Mouse (Mus musculus): ENCODE results near the gene Ubc.

The Ubc gene

GRCm38 (mm10) chr5:125385215-125385940 is 4.6 kb downstream of the Ubc start:
- in situ Hi-C loops (cut with MboI; ENCODE audit: unreplicated experiment in 2 of 2) = no loop called here

GRCm38 (mm10) chr5:125384512-125385214 is 5.3 kb downstream of the Ubc start:
- in situ Hi-C loops (cut with MboI; ENCODE audit: unreplicated experiment in 2 of 2) = no loop called here

GRCm38 (mm10) chr5:125383637-125384420 is 6.2 kb downstream of the Ubc start:
- in situ Hi-C loops (cut with MboI; ENCODE audit: unreplicated experiment in 2 of 2) = no loop called here

- in situ Hi-C loops (cut with MboI; ENCODE audit: unreplicated experiment in 2 of 2) = no loop called here
Measured at GRCm38 (mm10) chr5:125382673-125383558, 7.1 kb downstream of the Ubc start.

- in situ Hi-C loops (cut with MboI; ENCODE audit: unreplicated experiment in 2 of 2) = no loop called here
Measured at GRCm38 (mm10) chr5:125381954-125382672, 7.9 kb downstream of the Ubc start.

GRCm38 (mm10) chr5:125378919-125379318 is 11.1 kb downstream of the Ubc start:
- in situ Hi-C loops (cut with MboI; ENCODE audit: unreplicated experiment in 2 of 2) = loop anchor here in 1 of 2 experiments (5.0 kb wide), 1 partner anchor 103 kb away; no protein-coding TSS in a partner anchor

GRCm38 (mm10) chr5:125377214-125377613 is 12.8 kb downstream of the Ubc start:
- in situ Hi-C loops (cut with MboI; ENCODE audit: unreplicated experiment in 2 of 2) = loop anchor here in 1 of 2 experiments (5.0 kb wide), 1 partner anchor 105 kb away; no protein-coding TSS in a partner anchor

- in situ Hi-C loops (cut with MboI; ENCODE audit: unreplicated experiment in 2 of 2) = loop anchor here in 1 of 2 experiments (5.0 kb wide), 1 partner anchor 106 kb away; no protein-coding TSS in a partner anchor
Measured at GRCm38 (mm10) chr5:125375871-125376270, 14.1 kb downstream of the Ubc start.

- in situ Hi-C loops (cut with MboI; ENCODE audit: unreplicated experiment in 2 of 2) = loop anchor here in 1 of 2 experiments (25.0 kb wide), 1 partner anchor 935 kb away; the partner anchor contains the start of genes Kmt5a and Sbno1
Measured at GRCm38 (mm10) chr5:125372027-125372426, 18.0 kb downstream of the Ubc start.

GRCm38 (mm10) chr5:125370950-125371693 is 18.9 kb downstream of the Ubc start:
- in situ Hi-C loops (cut with MboI; ENCODE audit: unreplicated experiment in 2 of 2) = loop anchor here in 1 of 2 experiments (25.0 kb wide), 1 partner anchor 934 kb away; the partner anchor contains the start of genes Kmt5a and Sbno1

GRCm38 (mm10) chr5:125368568-125368967 is 21.4 kb downstream of the Ubc start:
- in situ Hi-C loops (cut with MboI; ENCODE audit: unreplicated experiment in 2 of 2) = loop anchor here (5.0 to 25.0 kb wide), 3 partner anchors 96 to 931 kb away; partner anchors contain the start of genes Kmt5a (in 1 of the 2) and Sbno1 (in 1 of the 2)

- in situ Hi-C loops (cut with MboI; ENCODE audit: unreplicated experiment in 2 of 2) = loop anchor here (5.0 to 25.0 kb wide), 3 partner anchors 96 to 931 kb away; partner anchors contain the start of genes Kmt5a (in 1 of the 2) and Sbno1 (in 1 of the 2)
Measured at GRCm38 (mm10) chr5:125368156-125368555, 21.8 kb downstream of the Ubc start.

GRCm38 (mm10) chr5:125364851-125365429 is 25.1 kb downstream of the Ubc start:
- in situ Hi-C loops (cut with MboI; ENCODE audit: unreplicated experiment in 2 of 2) = loop anchor here (5.0 to 25.0 kb wide), 4 partner anchors 93 to 928 kb away; partner anchors contain the start of genes Kmt5a (in 1 of the 2) and Sbno1 (in 1 of the 2)

GRCm38 (mm10) chr5:125363894-125364293 is 26.1 kb downstream of the Ubc start:
- in situ Hi-C loops (cut with MboI; ENCODE audit: unreplicated experiment in 2 of 2) = loop anchor here in 1 of 2 experiments (5.0 to 25.0 kb wide), 2 partner anchors 452 to 927 kb away; partner anchors contain the start of genes Kmt5a and Sbno1

GRCm38 (mm10) chr5:125360981-125361510 is 29.0 kb downstream of the Ubc start:
- in situ Hi-C loops (cut with MboI; ENCODE audit: unreplicated experiment in 2 of 2) = loop anchor here in 1 of 2 experiments (5.0 to 25.0 kb wide), 2 partner anchors 449 to 924 kb away; partner anchors contain the start of genes Kmt5a and Sbno1

- in situ Hi-C loops (cut with MboI; ENCODE audit: unreplicated experiment in 2 of 2) = loop anchor here in 1 of 2 experiments (5.0 to 25.0 kb wide), 2 partner anchors 448 to 923 kb away; partner anchors contain the start of genes Kmt5a and Sbno1
Measured at GRCm38 (mm10) chr5:125360566-125360965, 29.4 kb downstream of the Ubc start.

- in situ Hi-C loops (cut with MboI; ENCODE audit: unreplicated experiment in 2 of 2) = loop anchor here in 1 of 2 experiments (25.0 kb wide), 1 partner anchor 921 kb away; the partner anchor contains the start of genes Kmt5a and Sbno1
Measured at GRCm38 (mm10) chr5:125358270-125358608, 31.8 kb downstream of the Ubc start.
